Comparison of ENCODE assay signal across 8 mouse cellular contexts in the genomic region with DNA sequence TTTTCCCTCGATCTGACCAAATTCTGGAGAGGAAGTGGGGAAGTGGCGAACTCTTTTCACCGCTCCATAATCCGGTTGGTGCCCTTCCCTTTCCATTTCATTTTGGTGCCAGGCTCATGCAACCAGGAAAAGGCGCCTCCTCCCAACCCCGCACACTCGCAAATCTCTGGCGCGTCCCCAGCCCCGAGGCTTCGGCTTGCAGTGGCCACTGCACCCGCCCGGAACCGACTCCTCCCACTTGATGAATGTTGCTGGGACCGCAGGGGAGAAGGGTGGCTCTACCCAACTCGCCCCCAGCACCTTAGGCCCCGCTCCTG. TPM values are rescaled to one million over a fixed set of nuclear protein-coding genes. Genes with fewer than 3 reads are reported as not detected.
DNase-seq lines count a peak whose midpoint lies in the region; ATAC-seq and TF ChIP-seq lines count a peak whose summit lies in the region.

No protein-coding gene starts in this region.

- WGBS in forebrain, embryonic 12.5 days: under 1% methylated on average over 17 of the region's 17 CpGs
- 0% methylated on average over 17 of the region's 17 CpGs for WGBS in liver, embryonic 13.5 days (ENCODE audit: insufficient replicate concordance)

- H3ac ChIP-seq in C2C12 (ENCODE audit: control insufficient read depth, insufficient read length, low read depth): peak overlapping the region; percentile 69

- peak overlapping the region; percentile 90 for H3K4me2 ChIP-seq in forebrain, embryonic 12.5 days
- H3K4me2 ChIP-seq in liver, embryonic 13.5 days: peak overlapping the region; percentile 83

- peaks cover 2% of the 10 kb centered on the region; the same call in 1 of the 2 replicates for H3K9me3 ChIP-seq in forebrain, embryonic 12.5 days
- no peaks in the 10 kb centered on the region; the same call in 1 of the 2 replicates for H3K9me3 ChIP-seq in liver, embryonic 13.5 days (replicated peaks)

- intact Hi-C loops in gastrocnemius, postnatal 14 days (cut with DNase I; ENCODE audit: low total_unique reads): no loop called here

- H3K4me1 ChIP-seq in forebrain, embryonic 12.5 days: peaks cover 26% of the 10 kb centered on the region
- peaks cover 46% of the 10 kb centered on the region for H3K4me1 ChIP-seq in liver, embryonic 13.5 days (replicated peaks)

- TF ChIP-seq CTCF in C2C12 (IDR thresholded peaks at IDR 0.05; ENCODE audit: control insufficient read depth, insufficient read depth, insufficient read length): no peak

- peaks cover 11% of the 10 kb centered on the region for H3K36me3 ChIP-seq in C2C12 (ENCODE audit: control insufficient read depth, insufficient read depth)
- H3K36me3 ChIP-seq in forebrain, embryonic 12.5 days (replicated peaks): peaks cover 5% of the 10 kb centered on the region
- H3K36me3 ChIP-seq in liver, embryonic 13.5 days: peaks cover 17% of the 10 kb centered on the region

- H3K79me3 ChIP-seq in C2C12 (ENCODE audit: low read depth): peaks cover 56% of the 10 kb centered on the region

- peaks cover 66% of the 10 kb centered on the region for H3K79me2 ChIP-seq in C2C12 (ENCODE audit: control insufficient read depth, insufficient read depth)

- H3K4me3 ChIP-seq in C2C12 (ENCODE audit: insufficient read depth, poor library complexity, severe bottlenecking): peak overlapping the region; percentile 74
- peak overlapping the region; percentile 82 for H3K4me3 ChIP-seq in forebrain, embryonic 12.5 days (replicated peaks)
- peak overlapping the region; percentile 90 for H3K4me3 ChIP-seq in liver, embryonic 13.5 days (replicated peaks)

- peak; percentile 78 for DNase-seq in gastrocnemius, postnatal 14 days
- DNase-seq in gastrocnemius, postnatal 4 days (ENCODE audit: low spot score in 2 of 2): no peak
- no peak for DNase-seq in liver, embryonic 13.5 days
- DNase-seq in right cerebral cortex, postnatal 36 days (ENCODE audit: low spot score in 2 of 2): no peak
- no peak for DNase-seq in frontal cortex, postnatal 36 days (ENCODE audit: low spot score in 2 of 2)
- no peak for DNase-seq in cerebellum, adult 9-10 months

- peak overlapping the region; percentile 70 for H3K9ac ChIP-seq in forebrain, embryonic 12.5 days
- peak overlapping the region; percentile 88 for H3K9ac ChIP-seq in liver, embryonic 13.5 days

- H3K27me3 ChIP-seq in C2C12 (ENCODE audit: control insufficient read depth, insufficient read depth, insufficient read length): no peaks in the 10 kb centered on the region
- no peaks in the 10 kb centered on the region for H3K27me3 ChIP-seq in forebrain, embryonic 12.5 days
- H3K27me3 ChIP-seq in liver, embryonic 13.5 days: no peaks in the 10 kb centered on the region

- no peak for ATAC-seq in forebrain, embryonic 12.5 days (ENCODE audit: low FRiP score)
- ATAC-seq in liver, embryonic 13.5 days (ENCODE audit: low read depth): no peak

- H3K27ac ChIP-seq in forebrain, embryonic 12.5 days: peak overlapping the region; percentile 95
- peak overlapping the region; percentile 90 for H3K27ac ChIP-seq in liver, embryonic 13.5 days

TF ChIP-seq in C2C12, 6 proteins besides CTCF, POLR2A, EP300 and RAD21:
- TF ChIP-seq CEBPB (IDR thresholded peaks at IDR 0.05; ENCODE audit: low read depth): no peak
- no peak for TF ChIP-seq FOSL1 (IDR thresholded peaks at IDR 0.05; ENCODE audit: insufficient read depth, low read length, poor library complexity, severe bottlenecking)
- no peak for TF ChIP-seq MYOD1 (IDR thresholded peaks at IDR 0.05; ENCODE audit: control insufficient read depth, insufficient read length, low read depth)
- no peak for TF ChIP-seq MYOG (IDR thresholded peaks at IDR 0.05; ENCODE audit: control insufficient read depth, extremely low read depth, insufficient read length)
TF ChIP-seq in C2C12: peak in this region for 0.

RNA-seq across cellular contexts. Expression of gene Gm21992, which starts 0.7 kb away (rescaled TPM):
- total RNA-seq in gastrocnemius, postnatal 14 days (2021): 10 to 100 TPM in 1 of 2 experiments, 1 to 10 TPM in 1; 9.0 to 11.9 TPM
- 10 to 100 TPM; 15.4 to 22.9 TPM for total RNA-seq in gastrocnemius, postnatal 4 days (2021)
- polyA plus RNA-seq in C2C12 (2012; fragmentation: generic; extraction: Trizol): 14.3 TPM
- polyA plus RNA-seq in forebrain, embryonic 12.5 days (2016; fragmentation: Nextera tagmentation; extraction: Ambion mirVana): 39.0 and 42.9 TPM in 2 replicates
- 18.5 and 20.7 TPM in 2 replicates for polyA plus RNA-seq in liver, embryonic 13.5 days (2015; fragmentation: Nextera tagmentation; extraction: Ambion mirVana)

RNA-seq across cellular contexts. Expression of gene Rbm14, which starts 0.7 kb away (rescaled TPM):
- 10 to 100 TPM; 13.6 to 13.9 TPM for total RNA-seq in gastrocnemius, postnatal 14 days (2021)
- total RNA-seq in gastrocnemius, postnatal 4 days (2021): 10 to 100 TPM; 33.6 to 46.1 TPM
- 95.2 TPM for polyA plus RNA-seq in C2C12 (2012; fragmentation: generic; extraction: Trizol)
- 120 and 133 TPM in 2 replicates for polyA plus RNA-seq in forebrain, embryonic 12.5 days (2016; fragmentation: Nextera tagmentation; extraction: Ambion mirVana)
- polyA plus RNA-seq in liver, embryonic 13.5 days (2015; fragmentation: Nextera tagmentation; extraction: Ambion mirVana): 38.6 and 49.4 TPM in 2 replicates

RNA-seq across cellular contexts. Expression of gene Rbm4, which starts 17.0 kb away (rescaled TPM):
- total RNA-seq in gastrocnemius, postnatal 14 days (2021): 10 to 100 TPM; 32.3 to 36.9 TPM
- 10 to 100 TPM; 53.3 to 68.4 TPM for total RNA-seq in gastrocnemius, postnatal 4 days (2021)
- 43.8 TPM for polyA plus RNA-seq in C2C12 (2012; fragmentation: generic; extraction: Trizol)
- 86.4 and 95.2 TPM in 2 replicates for polyA plus RNA-seq in forebrain, embryonic 12.5 days (2016; fragmentation: Nextera tagmentation; extraction: Ambion mirVana)
- polyA plus RNA-seq in liver, embryonic 13.5 days (2015; fragmentation: Nextera tagmentation; extraction: Ambion mirVana): 26.0 and 26.5 TPM in 2 replicates

RNA-seq across cellular contexts. Expression of gene Ccs, which starts 28.4 kb away (rescaled TPM):
- total RNA-seq in gastrocnemius, postnatal 14 days (2021): 10 to 100 TPM; 31.4 to 34.1 TPM
- total RNA-seq in gastrocnemius, postnatal 4 days (2021): 10 to 100 TPM; 40.7 to 44.0 TPM
- polyA plus RNA-seq in C2C12 (2012; fragmentation: generic; extraction: Trizol): 36.6 TPM
- 34.6 and 37.9 TPM in 2 replicates for polyA plus RNA-seq in forebrain, embryonic 12.5 days (2016; fragmentation: Nextera tagmentation; extraction: Ambion mirVana)
- polyA plus RNA-seq in liver, embryonic 13.5 days (2015; fragmentation: Nextera tagmentation; extraction: Ambion mirVana): 40.7 and 41.2 TPM in 2 replicates

RNA-seq across cellular contexts. Expression of gene Ccdc87, which starts 28.5 kb away (rescaled TPM):
- not detected for total RNA-seq in gastrocnemius, postnatal 14 days (2021)
- total RNA-seq in gastrocnemius, postnatal 4 days (2021): under 1 TPM in 1 of 2 experiments, not detected in 1; 0.07 TPM
- polyA plus RNA-seq in C2C12 (2012; fragmentation: generic; extraction: Trizol): 0.02 TPM
- polyA plus RNA-seq in forebrain, embryonic 12.5 days (2016; fragmentation: Nextera tagmentation; extraction: Ambion mirVana): 0.19 TPM in 2 replicates
- polyA plus RNA-seq in liver, embryonic 13.5 days (2015; fragmentation: Nextera tagmentation; extraction: Ambion mirVana): 0.06 TPM in 1 of 2 replicates, not detected in the other
